Mouse (Mus musculus) intestine, embryonic 15.5 days (tissue): Measurements from ENCODE around the gene 4430402I18Rik. TPM values are rescaled to one million over a fixed set of nuclear protein-coding genes. Genes with fewer than 3 reads are reported as not detected.

ENCODE experiments used
- polyA plus RNA-seq: library from polyadenylated mRNA; unstranded; fragments of >200 nt; fragmentation: Nextera tagmentation; extraction: Ambion mirVana; gene quantifications from 2 replicates; pipeline ENCODE4 v1.2.1, GENCODE M21; 2015

4430402I18Rik gene
- polyA plus RNA-seq, 1 experiment from 2014 or later: 1.1 TPM

Other genes starting within 250 kb of the 4430402I18Rik start
- gene Slc1a1, start 132.8 kb downstream of the 4430402I18Rik start, polyA plus RNA-seq: 0.74 and 0.97 TPM in 2 replicates
- gene Plpp6, start 3.8 kb downstream of the 4430402I18Rik start, polyA plus RNA-seq: 12.3 and 12.6 TPM in 2 replicates
- 29.7 and 29.9 TPM in 2 replicates for gene Cdc37l1, start 22.6 kb upstream of the 4430402I18Rik start, polyA plus RNA-seq
- 98.6 and 101 TPM in 2 replicates for gene Ak3, start 80.2 kb upstream of the 4430402I18Rik start, polyA plus RNA-seq
- gene Rcl1, start 133.6 kb upstream of the 4430402I18Rik start, polyA plus RNA-seq: 63.0 and 67.1 TPM in 2 replicates